Mouse (Mus musculus): ENCODE results near the gene Ptger4. TPM values are rescaled to one million over a fixed set of nuclear protein-coding genes. Genes with fewer than 3 reads are reported as not detected.
A peak's percentile ranks its signal among the peaks of the same experiment; 100 is the strongest.

Gene Ptger4
- polyA plus RNA-seq (2012; rRNA removed) = 18.7 and 30.1 TPM in 2 replicates

- Histone ChIP-seq H3K27ac (ENCODE audit: insufficient read depth, low read length) (peak within 1 kb of the TSS; percentile 85), H3K4me1 (ENCODE audit: control insufficient read depth, insufficient read depth, insufficient read length) (peaks cover 9% of the 10 kb centered on the region; the same call in 1 of the 2 replicates), H3K27me3 (ENCODE audit: control insufficient read depth, insufficient read depth, low read length) (no peaks in the 10 kb centered on the region), H3K36me3 (ENCODE audit: control insufficient read depth, insufficient read depth, low read length) (no peaks in the 10 kb centered on the region), H3K4me3 (ENCODE audit: extremely low read depth, insufficient read depth, insufficient read length) (peak within 1 kb of the TSS; percentile 83)
- WGBS = under 1% methylated on average over 61 of the region's 61 CpGs
- DNase-seq (ENCODE audit: low read depth in 1 of 2, low spot score in 2 of 2) = peak; percentile 87 to 97
- peak; percentile 84 for TF ChIP-seq POLR2A (IDR thresholded peaks at IDR 0.05; ENCODE audit: low read depth, low read length)
- no peak for TF ChIP-seq CTCF (IDR thresholded peaks at IDR 0.05; ENCODE audit: extremely low read depth, insufficient read depth, insufficient read length, insufficient replicate concordance)
These were observed at the start of gene Ptger4 for GRCm38 (mm10) chr15:5243959-5244905. Gene Ptger4 (minus strand): TSS chr15:5244187.

GRCm38 (mm10) chr15:5288412-5288811, 44.4 kb upstream of the Ptger4 start:
- no peak for DNase-seq (ENCODE audit: low read depth in 1 of 2, low spot score in 2 of 2)
- TF ChIP-seq POLR2A (IDR thresholded peaks at IDR 0.05; ENCODE audit: low read depth, low read length) (no peak), CTCF (IDR thresholded peaks at IDR 0.05; ENCODE audit: extremely low read depth, insufficient read depth, insufficient read length, insufficient replicate concordance) (no peak)
- 84% methylated on average over 8 of the region's 8 CpGs for WGBS
- no peaks in the 10 kb centered on the region for H3K36me3 ChIP-seq (ENCODE audit: control insufficient read depth, insufficient read depth, low read length)
- H3K4me1 ChIP-seq (ENCODE audit: control insufficient read depth, insufficient read depth, insufficient read length) = peaks cover 4% of the 10 kb centered on the region; the same call in 1 of the 2 replicates
- no peak overlapping the region for H3K4me3 ChIP-seq (ENCODE audit: extremely low read depth, insufficient read depth, insufficient read length)
- H3K27me3 ChIP-seq (ENCODE audit: control insufficient read depth, insufficient read depth, low read length) = no peaks in the 10 kb centered on the region
- H3K27ac ChIP-seq (ENCODE audit: insufficient read depth, low read length) = no peak overlapping the region

GRCm38 (mm10) chr15:5287072-5287471, 43.1 kb upstream of the Ptger4 start:
- Histone ChIP-seq H3K4me3 (ENCODE audit: extremely low read depth, insufficient read depth, insufficient read length) (no peak overlapping the region), H3K4me1 (ENCODE audit: control insufficient read depth, insufficient read depth, insufficient read length) (peaks cover 2% of the 10 kb centered on the region; the same call in 1 of the 2 replicates), H3K27ac (ENCODE audit: insufficient read depth, low read length) (no peak overlapping the region), H3K36me3 (ENCODE audit: control insufficient read depth, insufficient read depth, low read length) (no peaks in the 10 kb centered on the region), H3K27me3 (ENCODE audit: control insufficient read depth, insufficient read depth, low read length) (no peaks in the 10 kb centered on the region)
- no peak for TF ChIP-seq CTCF (IDR thresholded peaks at IDR 0.05; ENCODE audit: extremely low read depth, insufficient read depth, insufficient read length, insufficient replicate concordance)
- no peak for TF ChIP-seq POLR2A (IDR thresholded peaks at IDR 0.05; ENCODE audit: low read depth, low read length)
- 68% methylated on average over 5 of the region's 5 CpGs for WGBS
- DNase-seq (ENCODE audit: low read depth in 1 of 2, low spot score in 2 of 2) = no peak

GRCm38 (mm10) chr15:5281316-5281715, 37.3 kb upstream of the Ptger4 start:
- no peak for DNase-seq (ENCODE audit: low read depth in 1 of 2, low spot score in 2 of 2)
- WGBS = 84% methylated on average over 2 of the region's 2 CpGs
- TF ChIP-seq CTCF (IDR thresholded peaks at IDR 0.05; ENCODE audit: extremely low read depth, insufficient read depth, insufficient read length, insufficient replicate concordance) (no peak), POLR2A (IDR thresholded peaks at IDR 0.05; ENCODE audit: low read depth, low read length) (no peak)

GRCm38 (mm10) chr15:5279831-5280230, 35.8 kb upstream of the Ptger4 start:
- H3K36me3 ChIP-seq (ENCODE audit: control insufficient read depth, insufficient read depth, low read length) = no peaks in the 10 kb centered on the region
- H3K27me3 ChIP-seq (ENCODE audit: control insufficient read depth, insufficient read depth, low read length) = no peaks in the 10 kb centered on the region
- no peak overlapping the region for H3K27ac ChIP-seq (ENCODE audit: insufficient read depth, low read length)
- no peak for DNase-seq (ENCODE audit: low read depth in 1 of 2, low spot score in 2 of 2)
- no peaks in the 10 kb centered on the region for H3K4me1 ChIP-seq (ENCODE audit: control insufficient read depth, insufficient read depth, insufficient read length)
- WGBS = 79% methylated on average over 4 of the region's 4 CpGs
- no peak for TF ChIP-seq POLR2A (IDR thresholded peaks at IDR 0.05; ENCODE audit: low read depth, low read length)
- no peak for TF ChIP-seq CTCF (IDR thresholded peaks at IDR 0.05; ENCODE audit: extremely low read depth, insufficient read depth, insufficient read length, insufficient replicate concordance)
- H3K4me3 ChIP-seq (ENCODE audit: extremely low read depth, insufficient read depth, insufficient read length) = no peak overlapping the region

More at GRCm38 (mm10) chr15:5281316-5281715, 37.3 kb upstream of the Ptger4 start:
- H3K4me3 ChIP-seq (ENCODE audit: extremely low read depth, insufficient read depth, insufficient read length) = no peak overlapping the region
- H3K27me3 ChIP-seq (ENCODE audit: control insufficient read depth, insufficient read depth, low read length) = no peaks in the 10 kb centered on the region
- no peaks in the 10 kb centered on the region for H3K4me1 ChIP-seq (ENCODE audit: control insufficient read depth, insufficient read depth, insufficient read length)
- H3K36me3 ChIP-seq (ENCODE audit: control insufficient read depth, insufficient read depth, low read length) = no peaks in the 10 kb centered on the region
- no peak overlapping the region for H3K27ac ChIP-seq (ENCODE audit: insufficient read depth, low read length)

GRCm38 (mm10) chr15:5278525-5278924, 34.5 kb upstream of the Ptger4 start:
- no peaks in the 10 kb centered on the region for H3K4me1 ChIP-seq (ENCODE audit: control insufficient read depth, insufficient read depth, insufficient read length)
- TF ChIP-seq POLR2A (IDR thresholded peaks at IDR 0.05; ENCODE audit: low read depth, low read length) = no peak
- TF ChIP-seq CTCF (IDR thresholded peaks at IDR 0.05; ENCODE audit: extremely low read depth, insufficient read depth, insufficient read length, insufficient replicate concordance) = no peak
- H3K27ac ChIP-seq (ENCODE audit: insufficient read depth, low read length) = no peak overlapping the region
- H3K36me3 ChIP-seq (ENCODE audit: control insufficient read depth, insufficient read depth, low read length) = no peaks in the 10 kb centered on the region
- DNase-seq (ENCODE audit: low read depth in 1 of 2, low spot score in 2 of 2) = no peak
- H3K4me3 ChIP-seq (ENCODE audit: extremely low read depth, insufficient read depth, insufficient read length) = no peak overlapping the region
- H3K27me3 ChIP-seq (ENCODE audit: control insufficient read depth, insufficient read depth, low read length) = no peaks in the 10 kb centered on the region

- 92% methylated on average over 1 of the region's 1 CpGs for WGBS
These were observed 30.0 kb upstream of the Ptger4 start for GRCm38 (mm10) chr15:5273981-5274380.

More at GRCm38 (mm10) chr15:5273981-5274380, 30.0 kb upstream of the Ptger4 start:
- Histone ChIP-seq H3K27me3 (ENCODE audit: control insufficient read depth, insufficient read depth, low read length) (no peaks in the 10 kb centered on the region), H3K4me3 (ENCODE audit: extremely low read depth, insufficient read depth, insufficient read length) (no peak overlapping the region), H3K36me3 (ENCODE audit: control insufficient read depth, insufficient read depth, low read length) (no peaks in the 10 kb centered on the region), H3K4me1 (ENCODE audit: control insufficient read depth, insufficient read depth, insufficient read length) (no peaks in the 10 kb centered on the region), H3K27ac (ENCODE audit: insufficient read depth, low read length) (no peak overlapping the region)
- DNase-seq (ENCODE audit: low read depth in 1 of 2, low spot score in 2 of 2) = no peak
- TF ChIP-seq CTCF (IDR thresholded peaks at IDR 0.05; ENCODE audit: extremely low read depth, insufficient read depth, insufficient read length, insufficient replicate concordance) (no peak), POLR2A (IDR thresholded peaks at IDR 0.05; ENCODE audit: low read depth, low read length) (no peak)

All from spleen, adult 2 months (tissue).